Mouse (Mus musculus): ENCODE measurements at regions not wholly inside any gene's neighbourhood (a gene's known extent, or its start where the extent isn't known, plus 50 kb on each side); places are given as distances from the start of the nearest gene placed in this dataset.

DNA sequence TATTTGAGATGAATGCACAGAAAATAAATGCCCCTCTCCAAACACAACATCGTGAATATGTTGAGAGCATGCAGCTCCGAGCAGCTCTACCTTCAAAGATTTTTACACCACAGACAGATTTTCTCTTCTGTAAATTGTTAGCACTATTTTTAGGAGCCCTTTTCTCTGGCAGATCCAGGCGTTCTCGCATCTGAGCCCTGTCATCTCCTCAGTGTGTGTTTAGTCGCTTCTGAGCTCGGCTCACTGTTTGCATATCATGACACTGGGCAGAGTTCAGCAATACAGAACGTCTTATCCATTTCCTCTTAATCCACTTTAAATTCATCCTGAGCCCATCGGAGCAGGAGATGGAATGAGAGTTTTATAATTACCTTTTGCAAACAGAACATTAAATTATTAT, 306.5 kb downstream of the Rwdd3 start:
- no peak overlapping the region for H3K27ac ChIP-seq (ENCODE audit: control insufficient read depth, low read depth, low read length)
- no peaks in the 10 kb centered on the region for H3K4me1 ChIP-seq (ENCODE audit: control insufficient read depth in 1 of 2, insufficient read depth in 2 of 2, low read length in 2 of 2)
- no peak overlapping the region for H3K9ac ChIP-seq (ENCODE audit: control insufficient read depth, low read depth, low read length, poor library complexity, severe bottlenecking)
- no peaks in the 10 kb centered on the region for H3K36me3 ChIP-seq (ENCODE audit: control insufficient read depth in 1 of 2, insufficient read depth in 2 of 2, low read length in 2 of 2)
- H3K79me2 ChIP-seq (ENCODE audit: control insufficient read depth, insufficient read depth, low read length, poor library complexity) = no peaks in the 10 kb centered on the region
- no peaks in the 10 kb centered on the region for H3K9me3 ChIP-seq (replicated peaks; ENCODE audit: insufficient read depth, low read length)
- no peak for DNase-seq (ENCODE audit: low read depth, low spot score)
- no peaks in the 10 kb centered on the region for H3K27me3 ChIP-seq (ENCODE audit: control insufficient read depth in 1 of 2, insufficient read depth in 2 of 2, low read length in 2 of 2)
- TF ChIP-seq MAX (IDR thresholded peaks at IDR 0.05; ENCODE audit: low read length) = no peak
- no peak for TF ChIP-seq EP300 (IDR thresholded peaks at IDR 0.05; ENCODE audit: low read depth in 1 of 2, low read length in 2 of 2)
- TF ChIP-seq POLR2AphosphoS5 (IDR thresholded peaks at IDR 0.05; ENCODE audit: borderline replicate concordance, low read depth, low read length) = no peak
- no peak for TF ChIP-seq ZMIZ1 (IDR thresholded peaks at IDR 0.05; ENCODE audit: low read depth, low read length)
- TF ChIP-seq NRF1 (IDR thresholded peaks at IDR 0.05; ENCODE audit: insufficient read depth, low read depth, low read length, poor library complexity, severe bottlenecking) = no peak
- no peak for TF ChIP-seq SMC3 (IDR thresholded peaks at IDR 0.05; ENCODE audit: low read depth, low read length)
- TF ChIP-seq KAT2A (conservative IDR thresholded peaks at IDR 0.05; ENCODE audit: low read depth, low read length) = no peak
- TF ChIP-seq TBP (IDR thresholded peaks at IDR 0.05; ENCODE audit: low read depth, low read length) = no peak
- no peak for TF ChIP-seq MEF2A (IDR thresholded peaks at IDR 0.05; ENCODE audit: extremely low read depth, insufficient replicate concordance, low read depth, low read length, poor library complexity, severe bottlenecking)
- no peak for TF ChIP-seq SIN3A (IDR thresholded peaks at IDR 0.05; ENCODE audit: low read length)
- TF ChIP-seq TAL1 (IDR thresholded peaks at IDR 0.05; ENCODE audit: low read length) = no peak
- no peak for TF ChIP-seq UBTF (IDR thresholded peaks at IDR 0.05; ENCODE audit: borderline replicate concordance, insufficient read depth, low read depth, low read length)
- no peak overlapping the region for H3K4me3 ChIP-seq (ENCODE audit: control insufficient read depth in 1 of 2, insufficient read depth in 1 of 2, low read depth in 2 of 2, low read length in 2 of 2)

DNA sequence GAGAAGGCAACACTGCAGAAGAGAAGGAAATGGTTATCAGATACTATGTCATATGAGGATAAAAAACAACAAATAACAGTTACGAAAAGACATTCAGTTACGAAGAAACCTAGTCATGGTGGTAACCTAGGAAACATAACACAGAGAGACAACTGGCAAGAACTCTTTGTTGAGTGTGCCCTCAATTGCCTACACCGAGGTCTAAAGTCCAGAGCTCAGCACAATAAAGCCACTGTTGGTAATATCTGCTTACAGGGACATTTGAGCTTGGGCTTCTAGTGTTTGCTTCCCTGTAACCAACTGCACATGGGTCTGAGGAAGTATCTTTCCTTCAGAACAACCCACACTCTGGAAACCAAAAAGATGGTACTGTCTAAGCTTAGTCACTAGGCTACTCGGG, 309.9 kb downstream of the Rwdd3 start:
- Histone ChIP-seq H3K79me2 (ENCODE audit: control insufficient read depth, insufficient read depth, low read length, poor library complexity) (no peaks in the 10 kb centered on the region), H3K4me3 (ENCODE audit: control insufficient read depth in 1 of 2, insufficient read depth in 1 of 2, low read depth in 2 of 2, low read length in 2 of 2) (no peak overlapping the region), H3K27ac (ENCODE audit: control insufficient read depth, low read depth, low read length) (no peak overlapping the region), H3K4me1 (ENCODE audit: control insufficient read depth in 1 of 2, insufficient read depth in 2 of 2, low read length in 2 of 2) (no peaks in the 10 kb centered on the region), H3K9me3 (replicated peaks; ENCODE audit: insufficient read depth, low read length) (no peaks in the 10 kb centered on the region), H3K36me3 (ENCODE audit: control insufficient read depth in 1 of 2, insufficient read depth in 2 of 2, low read length in 2 of 2) (no peaks in the 10 kb centered on the region), H3K27me3 (ENCODE audit: control insufficient read depth in 1 of 2, insufficient read depth in 2 of 2, low read length in 2 of 2) (no peaks in the 10 kb centered on the region), H3K9ac (ENCODE audit: control insufficient read depth, low read depth, low read length, poor library complexity, severe bottlenecking) (no peak overlapping the region)
- TF ChIP-seq ELF1 (IDR thresholded peaks at IDR 0.05; ENCODE audit: low read depth, low read length) = no peak
- no peak for TF ChIP-seq MAX (IDR thresholded peaks at IDR 0.05; ENCODE audit: low read length)
- no peak for TF ChIP-seq MXI1 (IDR thresholded peaks at IDR 0.05; ENCODE audit: low read depth, low read length)
- no peak for TF ChIP-seq CTCF (IDR thresholded peaks at IDR 0.05 in 2 of 3, conservative IDR thresholded peaks at IDR 0.05 in 1 of 3; ENCODE audit: control insufficient read depth in 1 of 3, insufficient read depth in 1 of 3, low read depth in 2 of 3, low read length in 3 of 3, poor library complexity in 1 of 3, severe bottlenecking in 1 of 3)
- TF ChIP-seq POLR2A (IDR thresholded peaks at IDR 0.05; ENCODE audit: control insufficient read depth in 1 of 2, insufficient read depth in 1 of 2, low read depth in 1 of 2, low read length in 2 of 2, poor library complexity in 1 of 2) = no peak
- no peak for TF ChIP-seq CHD1 (IDR thresholded peaks at IDR 0.05; ENCODE audit: low read depth, low read length)
- DNase-seq (ENCODE audit: low read depth, low spot score) = no peak

Measured in MEL (cell line).